Mouse (Mus musculus) stomach, embryonic 15.5 days (tissue): ENCODE measurements around the gene Ints5. TPM values are rescaled to one million over a fixed set of nuclear protein-coding genes. Genes with fewer than 3 reads are reported as not detected.
"Not testable (repeated sequence)": the region's sequence is repeated elsewhere in the genome, so short reads cannot be mapped to it uniquely, and the experiment has no call there.

Experiments used
- ATAC-seq: fragments of 200-750 bp; cut with Nextera tagmentation; 2 replicates; pipeline ENCODE4 v1.8.0; 2017; ENCODE audit warnings: low read depth, moderate number of reproducible peaks, moderate TSS enrichment; ENCODE audit not compliant: insufficient read depth, low FRiP score
- H3K27ac ChIP-seq: fragments of 300-500 bp; sonication (generic); 2 replicates; pipeline ENCODE4 v1.5.1; 2015; ENCODE audit warnings: mild to moderate bottlenecking, inconsistent platforms
- H3K27me3 ChIP-seq: fragments of 300-500 bp; sonication (generic); replicated peaks from 2 replicates; pipeline ENCODE4 v1.6.1; 2015; ENCODE audit warnings: inconsistent platforms
- H3K36me3 ChIP-seq: fragments of 300-500 bp; sonication (generic); 2 replicates; pipeline ENCODE4 v1.6.1; 2015; ENCODE audit warnings: inconsistent platforms
- H3K4me1 ChIP-seq: fragments of 300-500 bp; sonication (generic); 2 replicates; pipeline ENCODE4 v1.6.1; 2015; ENCODE audit warnings: inconsistent platforms
- H3K4me2 ChIP-seq: fragments of 300-500 bp; sonication (generic); 2 replicates; pipeline ENCODE4 v1.6.1; 2015; ENCODE audit warnings: mild to moderate bottlenecking, inconsistent platforms
- H3K4me3 ChIP-seq: fragments of 300-500 bp; sonication (generic); replicated peaks from 2 replicates; pipeline ENCODE4 v1.5.1; 2015; ENCODE audit warnings: inconsistent platforms
- H3K9ac ChIP-seq: fragments of 300-500 bp; sonication (generic); 2 replicates; pipeline ENCODE4 v1.6.1; 2015; ENCODE audit warnings: inconsistent platforms
- H3K9me3 ChIP-seq: fragments of 300-500 bp; sonication (generic); 2 replicates; pipeline ENCODE4 v1.6.1; 2016; ENCODE audit warnings: inconsistent platforms
- WGBS: fragments of 180-500 bp; shearing (Covaris S2); methylation state at CpG from one replicate; pipeline ENCODE4 v1.1.7; 2015; 5-methylcytosine and 5-hydroxymethylcytosine counted together
- polyA plus RNA-seq: library from polyadenylated mRNA; unstranded; fragments of >200 nt; fragmentation: Nextera tagmentation; extraction: Ambion mirVana; gene quantifications from 2 replicates; pipeline ENCODE4 v1.2.1, GENCODE M21; 2015

Gene Ints5
- polyA plus RNA-seq: 36.8 and 43.6 TPM in 2 replicates

GRCm38 (mm10) chr19:8892829-8893766 is at the start of gene Ints5:
Ints5 (plus strand) TSS chr19:8893005.
- Histone ChIP-seq H3K9ac (peak within 1 kb of the TSS; percentile 95), H3K36me3 (peaks cover 16% of the 10 kb centered on the region)
- peak; percentile 54 for ATAC-seq

DNA sequence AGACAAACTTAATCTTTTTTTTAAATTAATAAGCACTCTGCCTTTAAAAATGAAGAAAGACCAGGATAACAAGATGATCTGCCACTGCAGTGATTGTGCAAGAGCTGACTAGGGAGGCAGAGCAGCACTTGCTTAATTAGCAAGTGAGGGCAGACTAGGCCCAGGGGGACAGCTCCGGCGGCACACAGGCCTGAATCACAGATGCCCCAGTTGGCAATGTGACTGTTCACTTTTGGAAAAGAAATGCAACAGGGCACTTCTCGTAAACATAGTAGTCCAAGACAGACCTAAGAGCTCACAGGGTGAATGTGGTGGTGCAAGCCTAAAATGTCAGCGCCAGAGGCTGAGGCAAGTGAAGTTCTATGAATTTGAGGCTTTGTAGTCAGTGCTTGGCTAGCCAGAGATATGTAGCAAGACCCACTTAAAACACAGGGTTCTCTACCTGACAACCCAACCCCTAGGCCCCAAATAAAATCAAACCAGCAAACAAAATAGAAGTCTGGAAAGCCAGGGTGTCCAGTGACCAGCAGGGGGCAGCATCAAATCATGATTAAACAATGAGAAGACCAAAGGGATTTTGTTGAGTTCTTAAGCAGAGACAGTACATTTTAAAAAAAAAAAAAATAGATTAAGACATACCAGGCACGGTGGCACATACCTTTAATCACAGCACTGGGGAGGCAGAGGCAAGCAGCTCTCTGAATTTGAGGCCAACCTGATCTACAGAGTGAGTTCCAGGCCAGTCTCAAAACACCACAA is 48.3 kb upstream of the Ints5 start:
- ATAC-seq: no peak
- Histone ChIP-seq H3K9ac (no peak overlapping the region), H3K4me2 (no peak overlapping the region), H3K4me1 (peaks cover 14% of the 10 kb centered on the region), H3K4me3 (no peak overlapping the region), H3K27me3 (no peaks in the 10 kb centered on the region), H3K36me3 (peaks cover 12% of the 10 kb centered on the region), H3K27ac (no peak overlapping the region), H3K9me3 (no peaks in the 10 kb centered on the region)
- 64% methylated on average over 5 of the region's 5 CpGs for WGBS

More at GRCm38 (mm10) chr19:8892829-8893766, at the start of gene Ints5:
- Histone ChIP-seq H3K9me3 (no peaks in the 10 kb centered on the region), H3K27me3 (no peaks in the 10 kb centered on the region), H3K4me2 (peak within 1 kb of the TSS; percentile 65), H3K4me3 (peak within 1 kb of the TSS; percentile 90), H3K4me1 (peaks cover 30% of the 10 kb centered on the region), H3K27ac (peak within 1 kb of the TSS; percentile 86)
- 2% methylated on average over 54 of the region's 54 CpGs for WGBS

DNA sequence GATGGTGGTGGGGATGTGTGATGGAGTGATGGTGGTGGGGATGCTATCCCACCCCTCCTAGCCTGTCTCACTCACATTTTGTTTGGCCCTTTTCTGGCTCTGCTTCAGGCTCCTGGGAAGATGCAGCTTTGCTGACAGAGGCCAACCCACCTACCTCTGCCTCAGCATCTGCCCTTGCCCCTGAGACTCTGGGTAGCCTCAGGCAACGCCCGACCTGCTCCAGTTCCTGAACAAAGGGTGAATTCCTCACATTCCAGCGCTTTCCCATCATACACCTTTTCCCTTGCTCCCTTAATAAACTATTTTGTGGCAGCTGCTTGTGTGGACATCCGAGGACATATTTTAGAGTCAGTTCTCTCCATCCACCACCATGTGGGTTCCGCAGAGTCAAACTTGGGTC is 44.4 kb upstream of the Ints5 start:
- Histone ChIP-seq H3K9me3 (no peaks in the 10 kb centered on the region), H3K4me1 (0 out of 2 replicates have a peak, but pooled peaks cover 9% of the 10 kb centered on the region), H3K27ac (no peak overlapping the region), H3K36me3 (peaks cover 12% of the 10 kb centered on the region), H3K9ac (no peak overlapping the region), H3K27me3 (no peaks in the 10 kb centered on the region), H3K4me2 (no peak overlapping the region), H3K4me3 (no peak overlapping the region)
- no peak for ATAC-seq
- 70% methylated on average over 5 of the region's 5 CpGs for WGBS

GRCm38 (mm10) chr19:8850402-8850901 is 42.4 kb upstream of the Ints5 start, which contains the start of gene Lrrn4cl:
Lrrn4cl (plus strand) TSS chr19:8850768.
- no peak within 1 kb of the TSS for H3K9ac ChIP-seq
- peak within 1 kb of the TSS; percentile 26 for H3K4me2 ChIP-seq
- 22% methylated on average over 7 of the region's 7 CpGs for WGBS
- no peak within 1 kb of the TSS for H3K4me3 ChIP-seq
- H3K9me3 ChIP-seq: no peaks in the 10 kb centered on the region
- peak; percentile 52 for ATAC-seq
- 0 out of 2 replicates have a peak, but pooled peaks cover 9% of the 10 kb centered on the region for H3K4me1 ChIP-seq
- no peaks in the 10 kb centered on the region for H3K27me3 ChIP-seq
- H3K27ac ChIP-seq: peak within 1 kb of the TSS; percentile 31
- peaks cover 12% of the 10 kb centered on the region for H3K36me3 ChIP-seq

DNA sequence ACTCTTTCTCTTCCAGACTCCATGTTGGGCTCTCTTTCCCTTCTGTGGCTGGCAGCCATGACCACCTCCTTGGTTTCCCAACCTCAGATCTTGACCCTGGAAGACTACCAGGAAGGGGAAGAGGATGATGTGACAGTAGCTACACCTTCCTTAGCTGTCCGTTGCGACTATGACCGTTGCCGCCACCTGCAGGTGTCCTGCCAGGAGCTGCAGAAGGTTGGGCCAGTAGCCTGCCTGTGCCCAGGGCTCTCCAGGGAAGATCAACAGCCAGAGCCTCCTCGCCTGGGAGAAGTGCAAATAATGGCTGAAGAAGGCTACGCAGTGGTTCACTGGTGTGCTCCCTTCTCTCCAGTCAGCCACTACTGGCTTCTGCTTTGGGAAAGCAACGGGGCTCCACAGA is 41.2 kb upstream of the Ints5 start:
- WGBS: 50% methylated on average over 7 of the region's 7 CpGs
- Histone ChIP-seq H3K27me3 (no peaks in the 10 kb centered on the region), H3K27ac (no peak overlapping the region), H3K36me3 (0 out of 2 replicates have a peak, but pooled peaks cover 1% of the 10 kb centered on the region), H3K9ac (no peak overlapping the region), H3K4me1 (0 out of 2 replicates have a peak, but pooled peaks cover 9% of the 10 kb centered on the region), H3K9me3 (no peaks in the 10 kb centered on the region), H3K4me3 (no peak overlapping the region), H3K4me2 (no peak overlapping the region)
- ATAC-seq: no peak

GRCm38 (mm10) chr19:8852236-8852928 is 40.4 kb upstream of the Ints5 start:
- 56% methylated on average over 10 of the region's 10 CpGs for WGBS

GRCm38 (mm10) chr19:8853117-8853516 is 39.7 kb upstream of the Ints5 start:
- Histone ChIP-seq H3K36me3 (no peaks in the 10 kb centered on the region), H3K9me3 (no peaks in the 10 kb centered on the region), H3K4me2 (no peak overlapping the region), H3K4me3 (no peak overlapping the region), H3K27me3 (no peaks in the 10 kb centered on the region), H3K27ac (no peak overlapping the region), H3K4me1 (0 out of 2 replicates have a peak, but pooled peaks cover 9% of the 10 kb centered on the region), H3K9ac (no peak overlapping the region)
- 76% methylated on average over 3 of the region's 3 CpGs for WGBS
- no peak for ATAC-seq

More at GRCm38 (mm10) chr19:8852236-8852928, 40.4 kb upstream of the Ints5 start:
- Histone ChIP-seq H3K9ac (no peak overlapping the region), H3K4me1 (0 out of 2 replicates have a peak, but pooled peaks cover 9% of the 10 kb centered on the region), H3K27ac (no peak overlapping the region), H3K9me3 (no peaks in the 10 kb centered on the region), H3K4me2 (no peak overlapping the region), H3K27me3 (no peaks in the 10 kb centered on the region), H3K36me3 (no peaks in the 10 kb centered on the region), H3K4me3 (no peak overlapping the region)
- ATAC-seq: no peak

GRCm38 (mm10) chr19:8857689-8858088 is 35.1 kb upstream of the Ints5 start:
- 40% methylated on average over 4 of the region's 4 CpGs for WGBS
- ATAC-seq: no peak
- H3K27ac ChIP-seq: no peak overlapping the region
- H3K27me3 ChIP-seq: no peaks in the 10 kb centered on the region
- no peak overlapping the region for H3K9ac ChIP-seq
- H3K4me3 ChIP-seq: no peak overlapping the region
- no peaks in the 10 kb centered on the region for H3K36me3 ChIP-seq
- H3K9me3 ChIP-seq: no peaks in the 10 kb centered on the region
- H3K4me1 ChIP-seq: no peaks in the 10 kb centered on the region
- no peak overlapping the region for H3K4me2 ChIP-seq

DNA sequence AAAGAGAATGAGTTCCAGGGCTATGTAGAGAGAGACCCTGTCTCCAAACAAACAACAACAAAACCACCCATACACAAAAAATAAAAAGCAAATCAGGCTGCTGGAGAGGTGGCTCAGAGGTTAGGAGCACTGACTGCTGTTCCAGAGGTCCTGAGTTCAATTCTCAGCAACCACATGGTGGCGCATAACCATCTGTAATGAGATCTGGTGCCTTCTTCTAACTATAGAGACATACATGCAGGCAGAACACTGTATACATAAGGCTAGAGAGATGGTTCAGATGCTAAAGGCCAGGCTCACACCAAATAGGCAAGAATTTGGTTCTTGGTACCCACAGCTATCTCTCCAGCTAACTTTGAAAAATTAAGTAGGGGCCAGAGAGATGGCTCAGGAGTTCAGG is 33.8 kb upstream of the Ints5 start:
- no peaks in the 10 kb centered on the region for H3K36me3 ChIP-seq
- H3K4me1 ChIP-seq: no peaks in the 10 kb centered on the region
- no peak overlapping the region for H3K9ac ChIP-seq
- WGBS: 15% methylated on average over 1 of the region's 1 CpGs
- H3K27ac ChIP-seq: no peak overlapping the region
- ATAC-seq: no peak
- no peaks in the 10 kb centered on the region for H3K27me3 ChIP-seq
- no peak overlapping the region for H3K4me3 ChIP-seq
- no peaks in the 10 kb centered on the region for H3K9me3 ChIP-seq
- H3K4me2 ChIP-seq: no peak overlapping the region

DNA sequence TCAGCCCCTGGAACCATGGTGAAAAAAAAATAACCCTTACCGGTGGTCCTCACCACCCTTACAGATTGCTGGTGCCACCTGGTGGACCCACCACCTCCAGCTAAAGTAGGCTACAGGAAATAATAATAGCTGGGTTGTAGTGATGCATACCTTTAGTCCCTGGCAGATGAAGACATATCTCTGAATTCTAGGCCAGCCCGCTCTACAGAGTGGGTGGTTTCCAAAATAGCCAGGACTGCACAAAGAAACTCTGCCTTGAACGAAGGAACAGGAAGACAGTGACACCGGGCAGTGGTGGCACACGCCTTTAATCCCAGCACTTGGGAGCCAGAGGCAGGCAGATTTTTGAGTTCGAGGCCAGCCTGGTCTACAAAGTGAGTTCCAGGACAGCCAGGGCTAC is 28.5 kb upstream of the Ints5 start:
- 81% methylated on average over 6 of the region's 6 CpGs for WGBS
- ATAC-seq: no peak
- H3K9ac ChIP-seq: no peak overlapping the region
- H3K27me3 ChIP-seq: no peaks in the 10 kb centered on the region
- H3K4me1 ChIP-seq: no peaks in the 10 kb centered on the region
- no peaks in the 10 kb centered on the region for H3K36me3 ChIP-seq
- no peak overlapping the region for H3K4me2 ChIP-seq
- H3K27ac ChIP-seq: no peak overlapping the region
- H3K4me3 ChIP-seq: no peak overlapping the region
- H3K9me3 ChIP-seq: no peaks in the 10 kb centered on the region

GRCm38 (mm10) chr19:8870381-8870780 is 22.4 kb upstream of the Ints5 start:
- not testable (repeated sequence) for H3K27ac ChIP-seq, H3K27me3 ChIP-seq
- 63% methylated on average over 3 of the region's 3 CpGs for WGBS

More at GRCm38 (mm10) chr19:8870381-8870780, 22.4 kb upstream of the Ints5 start:
- H3K9me3 ChIP-seq, H3K4me1 ChIP-seq, H3K9ac ChIP-seq, ATAC-seq: not testable (repeated sequence)
- H3K4me3 ChIP-seq: peak overlapping the region; percentile 97; the same call in 1 of the 2 replicates
- H3K4me2 ChIP-seq: peak overlapping the region; percentile 57; the same call in 1 of the 2 replicates
- peaks cover 10% of the 10 kb centered on the region for H3K36me3 ChIP-seq
